Mouse (Mus musculus): ENCODE measurements around the gene Wars. TPM values are rescaled to one million over a fixed set of nuclear protein-coding genes. Genes with fewer than 3 reads are reported as not detected.

Wars gene
- 101 and 105 TPM in 2 replicates for polyA plus RNA-seq (2015; fragmentation: Nextera tagmentation; extraction: Ambion mirVana)

DNA sequence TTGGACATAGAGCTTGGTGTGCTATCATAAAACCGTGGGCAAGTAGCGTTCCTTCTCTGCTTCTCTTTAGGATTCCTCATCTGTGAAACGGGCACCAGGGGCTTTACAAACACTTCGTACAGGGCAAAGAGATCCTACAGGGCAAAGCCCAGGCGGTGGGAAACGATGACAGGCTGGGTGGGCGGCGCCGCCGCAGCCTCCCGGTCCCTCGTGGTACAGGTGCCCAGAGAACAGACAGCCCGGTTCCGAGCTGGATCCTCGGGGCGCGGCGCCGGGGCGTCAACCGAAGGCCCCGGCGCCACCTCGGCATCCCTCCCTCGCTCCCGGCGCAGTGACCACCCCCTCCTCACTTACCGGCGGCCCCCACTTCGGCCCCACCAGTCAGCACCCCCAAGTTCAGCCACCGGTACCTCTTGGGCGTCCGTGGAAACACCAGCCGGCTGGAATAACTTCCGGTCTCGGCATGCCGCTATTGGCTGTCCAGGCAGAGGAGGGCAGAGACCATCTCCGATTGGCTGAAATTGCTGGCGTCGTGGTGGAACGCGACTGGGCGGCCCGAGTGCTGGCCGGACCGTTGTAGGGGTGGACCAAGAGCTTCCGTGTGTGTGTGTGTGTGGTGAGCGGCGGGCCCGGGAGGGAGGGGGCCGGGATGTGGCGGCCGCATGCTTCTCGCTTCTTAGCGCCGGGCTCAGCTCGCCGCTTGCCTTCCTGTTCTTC lies at the start of gene Wars:
Gene Wars, minus strand, starts transcription at position 460 of the 717 bp plus-strand sequence.
- Histone ChIP-seq H3K27ac (replicated peaks) (peak within 1 kb of the TSS; percentile 68), H3K4me3 (peak within 1 kb of the TSS; percentile 86), H3K27me3 (no peaks in the 10 kb centered on the region), H3K4me1 (replicated peaks) (peaks cover 25% of the 10 kb centered on the region), H3K9ac (peak within 1 kb of the TSS; percentile 75), H3K4me2 (peak within 1 kb of the TSS; percentile 97), H3K36me3 (peaks cover 8% of the 10 kb centered on the region; the same call in 1 of the 2 replicates), H3K9me3 (no peaks in the 10 kb centered on the region)
- under 1% methylated on average over 55 of the region's 58 CpGs for WGBS
- ATAC-seq (ENCODE audit: low FRiP score, low read depth), result peak; percentile 100

DNA sequence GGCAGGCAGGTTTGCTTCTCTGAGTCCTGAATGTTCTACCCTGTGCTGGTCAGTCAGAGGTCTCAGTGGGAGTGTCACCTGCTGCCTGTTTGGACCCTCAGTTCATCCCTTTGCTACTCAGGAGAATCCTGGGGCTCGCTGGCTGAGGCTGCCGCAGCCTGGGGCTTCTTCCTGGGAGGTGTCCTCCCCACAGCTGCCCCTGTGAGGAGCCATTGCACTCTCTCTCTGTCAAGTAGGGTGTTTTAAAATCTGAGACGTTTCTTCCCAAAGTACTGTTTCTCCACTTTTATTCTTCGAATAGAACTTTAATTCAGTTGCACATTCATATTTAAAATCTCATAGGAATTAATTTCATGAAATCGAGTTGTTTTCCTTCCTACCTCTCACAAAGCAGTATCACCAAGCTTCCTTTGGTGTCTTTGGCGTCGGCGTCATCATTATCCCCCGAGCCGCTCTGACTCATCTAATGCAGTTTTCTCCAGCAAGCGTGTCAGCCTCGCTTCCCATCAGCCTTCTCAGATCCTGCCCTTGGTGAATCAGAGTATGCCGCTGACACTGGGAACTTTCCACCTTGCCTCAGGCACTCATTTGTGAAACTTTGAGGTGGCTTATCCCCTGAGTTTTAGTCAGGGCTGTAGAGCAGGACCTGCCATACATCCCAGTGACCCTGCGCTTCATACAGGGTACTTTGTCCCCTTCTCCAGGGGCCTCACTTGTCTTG lies 48.4 kb upstream of the Wars start:
- Histone ChIP-seq H3K9me3 (no peaks in the 10 kb centered on the region), H3K36me3 (no peaks in the 10 kb centered on the region), H3K9ac (no peak overlapping the region), H3K27ac (replicated peaks) (no peak overlapping the region), H3K4me1 (replicated peaks) (0 out of 2 replicates have a peak, but pooled peaks cover 4% of the 10 kb centered on the region), H3K27me3 (no peaks in the 10 kb centered on the region), H3K4me3 (no peak overlapping the region), H3K4me2 (no peak overlapping the region)
- 81% methylated on average over 14 of the region's 14 CpGs for WGBS
- no peak for ATAC-seq (ENCODE audit: low FRiP score, low read depth)

DNA sequence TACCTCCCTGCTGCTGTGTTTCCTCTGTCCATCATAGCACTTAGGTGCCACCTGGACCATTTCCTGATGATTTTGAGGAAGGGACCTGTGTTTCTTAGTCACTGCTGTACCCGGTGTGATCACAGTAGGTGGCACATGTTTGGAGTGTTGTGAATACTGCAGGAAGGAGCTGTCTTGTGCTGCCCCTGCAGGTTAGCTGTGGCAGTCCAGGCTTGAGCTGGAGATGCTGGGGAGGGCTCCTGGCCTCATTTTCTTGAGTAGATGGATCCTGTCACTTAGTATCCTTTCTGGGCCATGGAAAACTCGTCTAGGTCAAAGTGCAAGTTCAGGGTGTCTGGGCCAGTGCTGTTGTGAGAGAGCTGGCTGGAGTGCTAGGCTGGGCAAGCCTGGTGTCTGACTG lies 47.3 kb upstream of the Wars start:
- Histone ChIP-seq H3K36me3 (no peaks in the 10 kb centered on the region), H3K4me1 (replicated peaks) (0 out of 2 replicates have a peak, but pooled peaks cover 4% of the 10 kb centered on the region), H3K4me2 (no peak overlapping the region), H3K27me3 (no peaks in the 10 kb centered on the region), H3K9ac (no peak overlapping the region), H3K9me3 (no peaks in the 10 kb centered on the region), H3K27ac (replicated peaks) (no peak overlapping the region), H3K4me3 (no peak overlapping the region)
- 52% methylated on average over 2 of the region's 2 CpGs for WGBS
- ATAC-seq (ENCODE audit: low FRiP score, low read depth), result no peak

DNA sequence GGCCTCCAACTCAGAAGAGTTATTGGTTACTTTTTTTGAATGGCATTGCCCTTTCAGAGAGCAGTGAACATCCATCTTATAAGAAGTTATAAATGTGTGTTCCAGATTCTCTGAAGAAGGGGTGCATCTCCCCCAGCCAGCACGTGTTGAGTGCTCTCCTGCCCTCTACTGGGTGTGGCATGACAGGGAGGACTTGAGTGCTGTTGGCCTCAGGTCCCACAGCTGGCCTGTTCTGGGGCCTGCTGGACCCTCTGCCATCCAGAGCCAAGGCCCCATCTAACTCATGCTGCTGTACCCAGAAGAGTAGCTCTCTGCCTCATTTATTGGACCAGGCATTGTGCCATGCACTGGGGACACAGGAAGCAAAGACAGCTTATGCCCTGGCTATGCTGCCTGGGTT lies 46.3 kb upstream of the Wars start:
- Histone ChIP-seq H3K4me3 (no peak overlapping the region), H3K4me2 (no peak overlapping the region), H3K9me3 (no peaks in the 10 kb centered on the region), H3K27me3 (no peaks in the 10 kb centered on the region), H3K9ac (no peak overlapping the region), H3K27ac (replicated peaks) (no peak overlapping the region), H3K36me3 (no peaks in the 10 kb centered on the region), H3K4me1 (replicated peaks) (0 out of 2 replicates have a peak, but pooled peaks cover 4% of the 10 kb centered on the region)
- ATAC-seq (ENCODE audit: low FRiP score, low read depth), result no peak
- 62% methylated on average over 1 of the region's 1 CpGs for WGBS

DNA sequence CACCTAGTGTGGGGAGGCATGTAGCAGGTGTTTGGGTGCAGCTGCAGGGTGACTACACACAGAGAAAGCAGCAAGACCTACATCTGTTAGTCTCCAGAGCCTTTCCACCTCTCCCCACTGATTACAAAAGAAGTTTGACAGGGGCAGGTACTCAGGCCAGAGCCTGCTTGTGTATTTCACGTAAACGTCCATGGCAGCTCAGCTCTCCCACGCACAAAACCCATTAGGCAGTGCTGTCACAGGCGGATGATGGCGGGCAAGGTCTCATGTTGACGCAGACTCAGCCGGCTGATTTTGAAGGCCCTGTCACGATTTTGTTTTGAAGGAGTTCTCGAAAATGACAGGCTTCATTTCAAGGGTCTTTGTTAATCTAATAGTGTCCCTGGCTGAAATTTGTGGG lies 45.3 kb upstream of the Wars start:
- Histone ChIP-seq H3K4me2 (no peak overlapping the region), H3K4me3 (no peak overlapping the region), H3K27ac (replicated peaks) (no peak overlapping the region), H3K9ac (no peak overlapping the region), H3K9me3 (no peaks in the 10 kb centered on the region), H3K27me3 (no peaks in the 10 kb centered on the region), H3K36me3 (no peaks in the 10 kb centered on the region), H3K4me1 (replicated peaks) (0 out of 2 replicates have a peak, but pooled peaks cover 4% of the 10 kb centered on the region)
- ATAC-seq (ENCODE audit: low FRiP score, low read depth), result no peak
- 54% methylated on average over 9 of the region's 9 CpGs for WGBS

DNA sequence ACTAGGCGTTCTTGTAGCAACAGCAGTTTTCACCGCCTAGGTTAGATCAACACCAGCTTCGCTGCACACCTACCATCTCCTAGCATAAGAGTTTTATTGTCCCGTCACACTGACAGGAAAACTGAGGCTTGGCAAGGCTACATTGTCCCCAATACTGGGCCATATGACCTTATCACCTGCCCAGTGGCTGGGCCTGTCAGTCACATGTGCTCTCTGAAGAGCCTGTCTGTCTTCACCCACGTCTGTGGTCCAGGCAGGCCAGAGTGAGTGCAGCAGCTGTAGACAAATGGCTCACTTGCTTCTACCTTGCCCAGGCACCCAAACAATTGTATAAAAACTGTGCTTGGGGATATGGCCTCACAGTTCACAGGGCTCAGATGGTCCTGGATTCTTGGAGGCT lies 44.9 kb upstream of the Wars start:
- no peak overlapping the region for H3K4me2 ChIP-seq
- no peaks in the 10 kb centered on the region for H3K9me3 ChIP-seq
- 0 out of 2 replicates have a peak, but pooled peaks cover 4% of the 10 kb centered on the region for H3K4me1 ChIP-seq (replicated peaks)
- ATAC-seq (ENCODE audit: low FRiP score, low read depth), result no peak
- H3K27me3 ChIP-seq, result no peaks in the 10 kb centered on the region
- H3K27ac ChIP-seq (replicated peaks), result no peak overlapping the region
- 76% methylated on average over 5 of the region's 5 CpGs for WGBS
- H3K9ac ChIP-seq, result no peak overlapping the region
- H3K36me3 ChIP-seq, result no peaks in the 10 kb centered on the region
- H3K4me3 ChIP-seq, result no peak overlapping the region

DNA sequence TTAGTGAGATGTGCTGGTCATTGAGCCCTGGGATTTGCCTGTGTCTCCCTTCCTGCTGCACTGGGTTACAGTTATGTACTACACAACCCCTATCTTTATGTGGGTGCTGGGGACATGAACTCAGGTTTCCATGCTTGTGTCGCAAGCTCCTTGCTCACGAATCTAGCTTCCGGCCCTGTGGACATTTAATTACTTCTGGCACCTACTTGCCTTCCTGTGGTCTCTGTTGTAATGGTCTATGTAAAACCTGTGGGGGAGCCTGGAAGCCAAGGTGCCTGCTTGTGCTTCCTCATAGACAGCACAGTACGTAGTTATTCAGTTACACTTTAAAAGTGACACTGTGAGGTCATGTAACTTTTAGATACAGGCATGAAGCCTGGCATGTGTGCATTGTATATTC lies 43.5 kb upstream of the Wars start:
- 82% methylated on average over 4 of the region's 4 CpGs for WGBS
- no peak overlapping the region for H3K4me2 ChIP-seq
- H3K9me3 ChIP-seq, result no peaks in the 10 kb centered on the region
- no peaks in the 10 kb centered on the region for H3K36me3 ChIP-seq
- H3K9ac ChIP-seq, result no peak overlapping the region
- H3K4me1 ChIP-seq (replicated peaks), result 0 out of 2 replicates have a peak, but pooled peaks cover 4% of the 10 kb centered on the region
- ATAC-seq (ENCODE audit: low FRiP score, low read depth), result no peak
- no peaks in the 10 kb centered on the region for H3K27me3 ChIP-seq
- H3K4me3 ChIP-seq, result no peak overlapping the region
- H3K27ac ChIP-seq (replicated peaks), result no peak overlapping the region

DNA sequence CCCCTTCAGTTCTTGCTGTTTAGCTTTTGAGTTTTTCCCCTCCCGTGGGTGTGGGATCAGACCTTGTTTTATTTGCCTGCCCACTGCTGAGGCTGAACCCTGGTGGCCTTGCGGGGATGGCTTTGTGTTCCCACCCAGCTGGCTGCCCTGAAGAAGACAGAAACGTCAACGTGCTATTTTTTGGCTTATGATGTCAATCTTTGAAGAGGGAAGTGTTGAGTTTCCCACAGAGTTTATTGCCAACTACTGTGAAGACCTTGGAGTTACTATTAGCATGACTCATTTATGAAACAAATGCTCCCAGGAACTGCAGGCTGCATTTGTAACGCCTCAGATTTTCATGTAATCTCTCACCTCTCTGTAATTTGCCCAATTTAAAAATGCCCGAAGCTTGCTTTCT lies 42.9 kb upstream of the Wars start:
- Histone ChIP-seq H3K9me3 (no peaks in the 10 kb centered on the region), H3K4me3 (no peak overlapping the region), H3K27ac (replicated peaks) (no peak overlapping the region), H3K9ac (no peak overlapping the region), H3K27me3 (no peaks in the 10 kb centered on the region), H3K4me1 (replicated peaks) (0 out of 2 replicates have a peak, but pooled peaks cover 8% of the 10 kb centered on the region), H3K36me3 (no peaks in the 10 kb centered on the region), H3K4me2 (no peak overlapping the region)
- 0 out of 2 replicates have a peak, but pooled peaks have one; percentile 6 for ATAC-seq (ENCODE audit: low FRiP score, low read depth)
- WGBS, result 43% methylated on average over 6 of the region's 6 CpGs

DNA sequence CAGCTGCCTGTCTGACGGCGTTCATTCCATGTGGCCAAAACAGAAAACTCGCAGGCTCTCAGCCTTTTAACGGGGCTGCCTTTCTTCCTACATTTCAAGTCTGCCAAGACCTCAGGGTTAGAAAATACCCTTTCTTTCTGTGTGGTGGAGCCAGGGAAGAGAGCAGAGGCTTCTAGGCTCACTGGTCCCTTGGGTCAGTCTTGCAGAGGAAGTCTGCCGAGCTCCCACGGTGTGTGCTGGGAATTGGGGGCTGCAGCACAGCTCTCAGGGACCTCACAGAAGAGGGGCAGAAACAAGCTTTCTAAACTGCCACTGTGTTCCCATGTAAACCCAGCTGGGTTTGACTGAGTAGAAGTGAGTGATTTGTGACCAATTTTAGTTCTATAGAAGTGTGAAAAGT lies 40.3 kb upstream of the Wars start:
- H3K4me2 ChIP-seq, result no peak overlapping the region
- H3K9me3 ChIP-seq, result no peaks in the 10 kb centered on the region
- H3K4me3 ChIP-seq, result no peak overlapping the region
- 72% methylated on average over 6 of the region's 6 CpGs for WGBS
- ATAC-seq (ENCODE audit: low FRiP score, low read depth), result no peak
- H3K27ac ChIP-seq (replicated peaks), result no peak overlapping the region
- no peak overlapping the region for H3K9ac ChIP-seq
- no peaks in the 10 kb centered on the region for H3K27me3 ChIP-seq
- no peaks in the 10 kb centered on the region for H3K36me3 ChIP-seq
- H3K4me1 ChIP-seq (replicated peaks), result 0 out of 2 replicates have a peak, but pooled peaks cover 11% of the 10 kb centered on the region

DNA sequence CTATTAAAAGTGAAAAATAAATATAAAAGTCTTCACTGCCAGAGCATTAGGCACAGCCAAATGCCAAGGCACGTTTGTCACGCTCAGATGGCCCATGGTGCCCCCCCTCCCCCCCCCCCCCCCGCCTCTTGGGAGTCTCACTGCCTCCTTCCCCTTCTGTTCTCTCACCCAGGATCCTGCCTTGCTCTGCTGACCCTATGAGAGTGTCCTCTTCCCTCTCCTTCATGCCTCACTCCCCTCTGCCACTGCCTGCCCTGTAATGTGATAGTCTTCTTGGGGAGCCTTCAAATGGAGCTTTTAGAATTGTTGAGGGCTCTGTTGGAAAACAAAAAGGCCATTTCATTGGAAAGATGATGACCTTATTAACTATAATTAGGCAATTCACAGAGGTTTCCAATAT lies 38.1 kb upstream of the Wars start:
- no peaks in the 10 kb centered on the region for H3K36me3 ChIP-seq
- H3K4me2 ChIP-seq, result no peak overlapping the region
- H3K27me3 ChIP-seq, result no peaks in the 10 kb centered on the region
- no peak for ATAC-seq (ENCODE audit: low FRiP score, low read depth)
- H3K9ac ChIP-seq, result no peak overlapping the region
- peaks cover 26% of the 10 kb centered on the region for H3K4me1 ChIP-seq (replicated peaks)
- 27% methylated on average over 3 of the region's 3 CpGs for WGBS
- H3K27ac ChIP-seq (replicated peaks), result no peak overlapping the region
- no peaks in the 10 kb centered on the region for H3K9me3 ChIP-seq
- no peak overlapping the region for H3K4me3 ChIP-seq

DNA sequence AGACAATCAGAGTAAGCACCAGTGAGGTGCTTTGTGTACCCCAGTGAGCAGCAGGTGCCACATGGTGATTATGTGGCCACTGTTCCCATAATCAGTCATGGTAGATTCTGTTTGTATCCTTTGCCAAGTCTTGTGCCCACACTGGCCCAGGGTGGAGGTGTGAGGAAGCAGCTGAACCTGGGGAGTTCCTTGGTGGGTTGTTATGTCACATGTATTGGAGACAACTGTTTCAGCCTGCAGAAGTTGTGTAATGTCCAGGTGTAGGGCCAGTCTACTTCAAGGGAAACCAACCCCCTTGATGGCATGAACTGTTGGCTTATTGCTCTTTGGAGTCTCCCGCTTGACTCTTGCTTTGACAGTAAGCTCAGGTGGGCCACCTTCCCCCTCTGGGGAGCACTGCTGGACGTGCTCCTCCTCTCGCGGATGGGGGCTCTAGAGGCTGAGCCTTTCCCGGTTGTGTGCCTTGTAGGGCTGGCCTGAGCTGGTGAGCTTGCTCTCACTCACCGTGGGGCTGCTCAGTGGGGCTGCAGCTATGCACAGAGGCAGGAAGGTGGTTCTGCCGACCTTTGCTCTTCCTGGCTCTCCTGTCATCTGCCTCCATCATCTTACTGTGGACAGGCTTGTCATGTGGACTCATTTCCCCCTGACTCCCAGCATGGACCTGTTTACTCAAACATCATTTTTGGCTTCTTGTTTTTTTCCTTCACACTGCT lies 37.5 kb upstream of the Wars start:
- Histone ChIP-seq H3K9me3 (no peaks in the 10 kb centered on the region), H3K4me1 (replicated peaks) (peaks cover 30% of the 10 kb centered on the region), H3K27ac (replicated peaks) (no peak overlapping the region), H3K4me3 (no peak overlapping the region), H3K4me2 (no peak overlapping the region), H3K27me3 (no peaks in the 10 kb centered on the region), H3K36me3 (no peaks in the 10 kb centered on the region), H3K9ac (no peak overlapping the region)
- 70% methylated on average over 7 of the region's 7 CpGs for WGBS
- no peak for ATAC-seq (ENCODE audit: low FRiP score, low read depth)

DNA sequence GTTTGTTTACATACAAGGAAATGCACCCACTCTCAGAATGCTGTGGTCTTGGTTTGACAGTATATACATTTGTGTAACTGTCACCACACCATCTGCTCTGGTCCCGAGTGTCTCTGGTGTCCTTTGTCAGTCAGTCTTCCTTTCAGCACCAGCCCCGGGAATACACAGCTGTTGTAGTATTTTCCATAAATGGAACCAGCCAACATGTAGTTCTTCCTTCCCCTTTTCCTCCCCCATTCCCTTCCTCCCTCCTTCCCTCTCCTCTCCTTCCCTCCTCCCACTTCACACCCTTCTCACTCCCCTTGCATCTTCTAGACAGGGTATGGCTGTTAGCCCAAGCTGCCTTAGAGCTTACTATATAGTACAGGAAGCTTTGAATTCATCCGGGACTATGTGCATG lies 35.5 kb upstream of the Wars start:
- WGBS, result 64% methylated on average over 3 of the region's 3 CpGs
- no peak overlapping the region for H3K27ac ChIP-seq (replicated peaks)
- no peak overlapping the region for H3K4me3 ChIP-seq
- no peaks in the 10 kb centered on the region for H3K9me3 ChIP-seq
- H3K4me1 ChIP-seq (replicated peaks), result peaks cover 35% of the 10 kb centered on the region
- no peaks in the 10 kb centered on the region for H3K27me3 ChIP-seq
- H3K4me2 ChIP-seq, result no peak overlapping the region
- H3K9ac ChIP-seq, result no peak overlapping the region
- H3K36me3 ChIP-seq, result no peaks in the 10 kb centered on the region
- no peak for ATAC-seq (ENCODE audit: low FRiP score, low read depth)
